Mouse (Mus musculus): Measurements from ENCODE around the gene Gpatch1. TPM values are rescaled to one million over a fixed set of nuclear protein-coding genes. Genes with fewer than 3 reads are reported as not detected.

Gpatch1 gene
- 20.2 and 21.7 TPM in 2 replicates for polyA plus RNA-seq (2015; fragmentation: Nextera tagmentation; extraction: Ambion mirVana)

- Histone ChIP-seq H3K36me3 (no peaks in the 10 kb centered on the region), H3K4me2 (peak within 1 kb of the TSS; percentile 82), H3K4me1 (peaks cover 11% of the 10 kb centered on the region), H3K9ac (peak within 1 kb of the TSS; percentile 86), H3K27ac (peak within 1 kb of the TSS; percentile 48; the same call in 1 of the 2 replicates), H3K9me3 (no peaks in the 10 kb centered on the region), H3K4me3 (peak within 1 kb of the TSS; percentile 93), H3K27me3 (no peaks in the 10 kb centered on the region)
- 2% methylated on average over 39 of the region's 39 CpGs for WGBS
- no peak for ATAC-seq (ENCODE audit: insufficient number of reproducible peaks, insufficient read depth, low FRiP score, low TSS enrichment, low read depth)
Observed at GRCm38 (mm10) chr7:35317729-35318609, at the start of gene Gpatch1. Gene Gpatch1, minus strand, starts transcription at chr7:35318440.

- Histone ChIP-seq H3K27me3 (no peaks in the 10 kb centered on the region), H3K27ac (0 out of 2 replicates have a peak overlapping the region, but pooled peaks have one; percentile 7), H3K36me3 (no peaks in the 10 kb centered on the region), H3K9me3 (no peaks in the 10 kb centered on the region), H3K9ac (no peak overlapping the region), H3K4me3 (no peak overlapping the region), H3K4me1 (no peaks in the 10 kb centered on the region; the same call in 1 of the 2 replicates), H3K4me2 (no peak overlapping the region)
- WGBS, result 54% methylated on average over 12 of the region's 12 CpGs
- ATAC-seq (ENCODE audit: insufficient number of reproducible peaks, insufficient read depth, low FRiP score, low TSS enrichment, low read depth), result no peak
Observed at GRCm38 (mm10) chr7:35365161-35365910, 47.1 kb upstream of the Gpatch1 start.

- no peak for ATAC-seq (ENCODE audit: insufficient number of reproducible peaks, insufficient read depth, low FRiP score, low TSS enrichment, low read depth)
- no peaks in the 10 kb centered on the region; the same call in 1 of the 2 replicates for H3K4me1 ChIP-seq
- WGBS, result 58% methylated on average over 5 of the region's 5 CpGs
Observed at GRCm38 (mm10) chr7:35362868-35363267, 44.6 kb upstream of the Gpatch1 start.

GRCm38 (mm10) chr7:35362253-35362652, 44.0 kb upstream of the Gpatch1 start:
- Histone ChIP-seq H3K27ac (no peak overlapping the region), H3K36me3 (no peaks in the 10 kb centered on the region), H3K9me3 (no peaks in the 10 kb centered on the region), H3K27me3 (no peaks in the 10 kb centered on the region), H3K4me1 (no peaks in the 10 kb centered on the region; the same call in 1 of the 2 replicates), H3K4me2 (no peak overlapping the region), H3K4me3 (no peak overlapping the region), H3K9ac (no peak overlapping the region)
- WGBS, result 59% methylated on average over 5 of the region's 5 CpGs
- ATAC-seq (ENCODE audit: insufficient number of reproducible peaks, insufficient read depth, low FRiP score, low TSS enrichment, low read depth), result no peak

More at GRCm38 (mm10) chr7:35362868-35363267, 44.6 kb upstream of the Gpatch1 start:
- H3K9me3 ChIP-seq, result no peaks in the 10 kb centered on the region
- no peaks in the 10 kb centered on the region for H3K27me3 ChIP-seq
- no peak overlapping the region for H3K4me3 ChIP-seq
- no peak overlapping the region for H3K4me2 ChIP-seq
- H3K9ac ChIP-seq, result no peak overlapping the region
- no peaks in the 10 kb centered on the region for H3K36me3 ChIP-seq
- H3K27ac ChIP-seq, result no peak overlapping the region

GRCm38 (mm10) chr7:35357621-35358020, 39.4 kb upstream of the Gpatch1 start:
- no peak for ATAC-seq (ENCODE audit: insufficient number of reproducible peaks, insufficient read depth, low FRiP score, low TSS enrichment, low read depth)
- 88% methylated on average over 12 of the region's 12 CpGs for WGBS
- Histone ChIP-seq H3K4me2 (no peak overlapping the region), H3K27ac (no peak overlapping the region), H3K9ac (no peak overlapping the region), H3K4me1 (0 out of 2 replicates have a peak, but pooled peaks cover 3% of the 10 kb centered on the region), H3K36me3 (no peaks in the 10 kb centered on the region), H3K9me3 (no peaks in the 10 kb centered on the region), H3K27me3 (no peaks in the 10 kb centered on the region), H3K4me3 (no peak overlapping the region)

GRCm38 (mm10) chr7:35355303-35355872, 37.1 kb upstream of the Gpatch1 start:
- no peaks in the 10 kb centered on the region for H3K36me3 ChIP-seq
- 0 out of 2 replicates have a peak, but pooled peaks cover 3% of the 10 kb centered on the region for H3K4me1 ChIP-seq
- no peak overlapping the region for H3K27ac ChIP-seq
- no peaks in the 10 kb centered on the region for H3K9me3 ChIP-seq
- no peak for ATAC-seq (ENCODE audit: insufficient number of reproducible peaks, insufficient read depth, low FRiP score, low TSS enrichment, low read depth)
- H3K4me2 ChIP-seq, result no peak overlapping the region
- no peaks in the 10 kb centered on the region for H3K27me3 ChIP-seq
- 78% methylated on average over 5 of the region's 5 CpGs for WGBS
- no peak overlapping the region for H3K4me3 ChIP-seq
- no peak overlapping the region for H3K9ac ChIP-seq

GRCm38 (mm10) chr7:35353306-35353705, 35.1 kb upstream of the Gpatch1 start:
- no peak overlapping the region for H3K4me2 ChIP-seq
- H3K9me3 ChIP-seq, result no peaks in the 10 kb centered on the region
- H3K27me3 ChIP-seq, result no peaks in the 10 kb centered on the region
- 90% methylated on average over 15 of the region's 15 CpGs for WGBS
- no peaks in the 10 kb centered on the region for H3K36me3 ChIP-seq
- H3K4me3 ChIP-seq, result no peak overlapping the region
- 0 out of 2 replicates have a peak, but pooled peaks cover 3% of the 10 kb centered on the region for H3K4me1 ChIP-seq
- no peak overlapping the region for H3K27ac ChIP-seq
- H3K9ac ChIP-seq, result no peak overlapping the region
- ATAC-seq (ENCODE audit: insufficient number of reproducible peaks, insufficient read depth, low FRiP score, low TSS enrichment, low read depth), result no peak

- WGBS, result 87% methylated on average over 3 of the region's 3 CpGs
- Histone ChIP-seq H3K27me3 (no peaks in the 10 kb centered on the region), H3K9me3 (peaks cover 3% of the 10 kb centered on the region; the same call in 1 of the 2 replicates), H3K9ac (no peak overlapping the region), H3K27ac (no peak overlapping the region), H3K4me3 (no peak overlapping the region), H3K36me3 (no peaks in the 10 kb centered on the region), H3K4me1 (0 out of 2 replicates have a peak, but pooled peaks cover 3% of the 10 kb centered on the region), H3K4me2 (no peak overlapping the region)
- no peak for ATAC-seq (ENCODE audit: insufficient number of reproducible peaks, insufficient read depth, low FRiP score, low TSS enrichment, low read depth)
Observed at GRCm38 (mm10) chr7:35351155-35351554, 32.9 kb upstream of the Gpatch1 start.

GRCm38 (mm10) chr7:35349886-35350684, 31.8 kb upstream of the Gpatch1 start:
- no peak overlapping the region for H3K27ac ChIP-seq
- H3K27me3 ChIP-seq, result no peaks in the 10 kb centered on the region
- ATAC-seq (ENCODE audit: insufficient number of reproducible peaks, insufficient read depth, low FRiP score, low TSS enrichment, low read depth), result no peak
- H3K9ac ChIP-seq, result no peak overlapping the region
- H3K4me3 ChIP-seq, result no peak overlapping the region
- H3K36me3 ChIP-seq, result no peaks in the 10 kb centered on the region
- no peaks in the 10 kb centered on the region for H3K4me1 ChIP-seq
- WGBS, result 89% methylated on average over 8 of the region's 8 CpGs
- peaks cover 3% of the 10 kb centered on the region; the same call in 1 of the 2 replicates for H3K9me3 ChIP-seq
- no peak overlapping the region for H3K4me2 ChIP-seq

- no peak overlapping the region for H3K27ac ChIP-seq
- H3K36me3 ChIP-seq, result no peaks in the 10 kb centered on the region
- H3K9ac ChIP-seq, result no peak overlapping the region
- no peak overlapping the region for H3K4me3 ChIP-seq
- peaks cover 3% of the 10 kb centered on the region; the same call in 1 of the 2 replicates for H3K9me3 ChIP-seq
- no peaks in the 10 kb centered on the region for H3K4me1 ChIP-seq
- H3K27me3 ChIP-seq, result no peaks in the 10 kb centered on the region
- no peak overlapping the region for H3K4me2 ChIP-seq
- ATAC-seq (ENCODE audit: insufficient number of reproducible peaks, insufficient read depth, low FRiP score, low TSS enrichment, low read depth), result no peak
- 87% methylated on average over 4 of the region's 4 CpGs for WGBS
Observed at GRCm38 (mm10) chr7:35349022-35349421, 30.8 kb upstream of the Gpatch1 start.
